Mouse (Mus musculus): ENCODE results near the gene Ptchd4.

Gene Ptchd4

GRCm38 (mm10) chr17:42427961-42428360 is 112.2 kb downstream of the Ptchd4 start:
- DNase-seq (ENCODE audit: low spot score in 2 of 2), result no peak

GRCm38 (mm10) chr17:42430380-42430779 is 114.6 kb downstream of the Ptchd4 start:
- DNase-seq (ENCODE audit: low spot score in 2 of 2), result no peak

GRCm38 (mm10) chr17:42452235-42452634 is 136.5 kb downstream of the Ptchd4 start:
- DNase-seq (ENCODE audit: low spot score in 2 of 2), result no peak

- no peak for DNase-seq (ENCODE audit: low spot score in 2 of 2)
Measured at GRCm38 (mm10) chr17:42456441-42456840, 140.7 kb downstream of the Ptchd4 start.

- no peak for DNase-seq (ENCODE audit: low spot score in 2 of 2)
Measured at GRCm38 (mm10) chr17:42462726-42463125, 147.0 kb downstream of the Ptchd4 start.

- no peak for DNase-seq (ENCODE audit: low spot score in 2 of 2)
Measured at GRCm38 (mm10) chr17:42480173-42480991, 164.6 kb downstream of the Ptchd4 start.

GRCm38 (mm10) chr17:42509356-42510262 is 193.9 kb downstream of the Ptchd4 start:
- DNase-seq (ENCODE audit: low spot score in 2 of 2), result no peak

GRCm38 (mm10) chr17:42530147-42530546 is 214.4 kb downstream of the Ptchd4 start:
- DNase-seq (ENCODE audit: low spot score in 2 of 2), result no peak

GRCm38 (mm10) chr17:42549578-42549977 is 233.8 kb downstream of the Ptchd4 start:
- no peak for DNase-seq (ENCODE audit: low spot score in 2 of 2)
